ENCODE assay signal across 23 mouse cellular contexts in the genomic region with DNA sequence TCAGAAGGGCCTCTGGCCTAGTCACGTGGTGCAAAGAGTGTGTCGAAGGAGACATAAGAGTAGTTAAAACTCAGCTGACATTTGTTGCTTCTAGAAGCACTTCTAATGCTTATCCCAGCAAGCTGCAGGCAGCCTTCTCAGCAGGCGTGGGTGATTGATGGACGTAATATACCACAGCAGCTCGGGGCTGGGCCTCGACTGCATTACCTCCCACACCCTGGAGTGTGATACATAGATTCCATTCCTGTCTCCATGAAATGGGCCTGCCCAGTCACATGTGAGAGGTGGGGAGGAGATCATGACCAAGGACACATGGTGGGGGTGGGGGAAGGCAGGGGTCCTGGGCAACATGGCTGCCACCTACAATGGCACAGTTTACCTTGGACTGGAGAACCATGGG.
A peak's percentile ranks its signal among the peaks of the same experiment; 100 is the strongest.
DNase-seq lines count a peak whose midpoint lies in the region; ATAC-seq and TF ChIP-seq lines count a peak whose summit lies in the region.
"Had no signal": no experiment of that assay in that cellular context is flagged by ENCODE, and none has a peak within 500 bp of the region (broad histone marks: within the 10 kb centered on the region; RNA-seq: fewer than 3 reads in every experiment).

No protein-coding gene starts in this region.

- TF ChIP-seq EP300 in lung, postnatal 0 days (IDR thresholded peaks at IDR 0.05), result no peak

- no peak overlapping the region for H3K9ac ChIP-seq in hindbrain, embryonic 14.5 days
- H3K9ac ChIP-seq in lung, postnatal 0 days (replicated peaks; ENCODE audit: low read depth), result no peak overlapping the region
- no peak overlapping the region for H3K9ac ChIP-seq in stomach, embryonic 16.5 days (ENCODE audit: low read length)
- H3K9ac ChIP-seq: heart, embryonic 12.5 days had no signal

- H3K27ac ChIP-seq in hindbrain, embryonic 14.5 days, result no peak overlapping the region
- H3K27ac ChIP-seq in hindbrain, embryonic 10.5 days, result no peak overlapping the region
- peak overlapping the region; percentile 11; the same call in 1 of the 2 replicates for H3K27ac ChIP-seq in lung, postnatal 0 days (ENCODE audit: low read length)
- no peak overlapping the region for H3K27ac ChIP-seq in stomach, embryonic 16.5 days (ENCODE audit: low read length)
- no peak overlapping the region for H3K27ac ChIP-seq in heart, embryonic 10.5 days
- H3K27ac ChIP-seq: embryonic facial prominence, embryonic 10.5 days; midbrain, embryonic 10.5 days had no signal

- no peaks in the 10 kb centered on the region for H3K36me3 ChIP-seq in hindbrain, embryonic 14.5 days (replicated peaks; ENCODE audit: control insufficient read depth, insufficient read depth)
- no peaks in the 10 kb centered on the region for H3K36me3 ChIP-seq in hindbrain, embryonic 10.5 days
- H3K36me3 ChIP-seq in lung, postnatal 0 days (ENCODE audit: insufficient read depth, low read length), result no peaks in the 10 kb centered on the region
- no peaks in the 10 kb centered on the region for H3K36me3 ChIP-seq in stomach, embryonic 16.5 days (ENCODE audit: control insufficient read depth, insufficient read depth, low read length)
- H3K36me3 ChIP-seq in heart, embryonic 10.5 days, result no peaks in the 10 kb centered on the region
- H3K36me3 ChIP-seq: embryonic facial prominence, embryonic 10.5 days; G1E; heart, embryonic 12.5 days; midbrain, embryonic 10.5 days had no signal

- no peak overlapping the region for H3K4me3 ChIP-seq in hindbrain, embryonic 14.5 days (replicated peaks; ENCODE audit: low read length)
- H3K4me3 ChIP-seq in hindbrain, embryonic 10.5 days, result no peak overlapping the region
- H3K4me3 ChIP-seq in lung, postnatal 0 days (ENCODE audit: low read depth, low read length), result no peak overlapping the region
- H3K4me3 ChIP-seq in stomach, embryonic 16.5 days (replicated peaks; ENCODE audit: low read length), result no peak overlapping the region
- H3K4me3 ChIP-seq in heart, embryonic 10.5 days, result no peak overlapping the region
- H3K4me3 ChIP-seq: embryonic facial prominence, embryonic 10.5 days; erythroblast, embryonic 14.5 days; heart, embryonic 12.5 days; midbrain, embryonic 10.5 days had no signal

- TF ChIP-seq CTCF in lung, postnatal 0 days (IDR thresholded peaks at IDR 0.05), result no peak

- intact Hi-C loops in left cerebral cortex, postnatal 4 days (cut with DNase I), result no loop called here

- no peaks in the 10 kb centered on the region for H3K9me3 ChIP-seq in hindbrain, embryonic 14.5 days (ENCODE audit: control insufficient read depth, low read length)
- H3K9me3 ChIP-seq in hindbrain, embryonic 10.5 days, result no peaks in the 10 kb centered on the region
- no peaks in the 10 kb centered on the region for H3K9me3 ChIP-seq in lung, postnatal 0 days (ENCODE audit: low read length)
- H3K9me3 ChIP-seq in stomach, embryonic 16.5 days (replicated peaks; ENCODE audit: control insufficient read depth, low read length), result no peaks in the 10 kb centered on the region
- H3K9me3 ChIP-seq in heart, embryonic 10.5 days, result no peaks in the 10 kb centered on the region
- H3K9me3 ChIP-seq: embryonic facial prominence, embryonic 10.5 days; G1E; heart, embryonic 12.5 days; midbrain, embryonic 10.5 days had no signal

- H3K27me3 ChIP-seq in hindbrain, embryonic 14.5 days (ENCODE audit: control insufficient read depth, insufficient read depth, low read length), result no peaks in the 10 kb centered on the region
- H3K27me3 ChIP-seq in hindbrain, embryonic 10.5 days (ENCODE audit: insufficient read depth, poor library complexity, severe bottlenecking), result no peaks in the 10 kb centered on the region
- no peaks in the 10 kb centered on the region for H3K27me3 ChIP-seq in lung, postnatal 0 days (replicated peaks; ENCODE audit: insufficient read depth, low read length)
- no peaks in the 10 kb centered on the region for H3K27me3 ChIP-seq in stomach, embryonic 16.5 days (ENCODE audit: control insufficient read depth, insufficient read depth, low read length)
- H3K27me3 ChIP-seq in heart, embryonic 10.5 days (ENCODE audit: insufficient read depth, poor library complexity, severe bottlenecking), result no peaks in the 10 kb centered on the region
- H3K27me3 ChIP-seq: heart, embryonic 12.5 days had no signal

- no peak for DNase-seq in hindbrain, embryonic 14.5 days (ENCODE audit: low spot score)
- no peak for DNase-seq in hindbrain, embryonic 10.5 days (ENCODE audit: low spot score)
- DNase-seq in lung, postnatal 0 days (ENCODE audit: low spot score), result peak; percentile 40
- DNase-seq in lung, postnatal 4 days, result no peak
- peak; percentile 49 for DNase-seq in forelimb bud, embryonic 11.5 days (ENCODE audit: low read depth, low spot score)
- no peak for DNase-seq in left cerebral cortex, postnatal 4 days
- no peak for DNase-seq in heart, embryonic 10.5 days (ENCODE audit: low spot score)
- DNase-seq: adrenal gland, adult 8-10 months; B cell, adult 2 months; cerebellum, adult 11 months; cerebellum, postnatal 25 days; heart, postnatal 36 days; kidney, adult 18-20 months; layer of hippocampus, postnatal 36 days; retina, postnatal 1 day; thymus, adult 2 months had no signal

- H3K4me1 ChIP-seq in hindbrain, embryonic 14.5 days (replicated peaks; ENCODE audit: control insufficient read depth, insufficient read depth, low read length), result no peaks in the 10 kb centered on the region
- H3K4me1 ChIP-seq in hindbrain, embryonic 10.5 days (replicated peaks), result 0 out of 2 replicates have a peak, but pooled peaks cover 5% of the 10 kb centered on the region
- peaks cover 2% of the 10 kb centered on the region; the same call in 1 of the 2 replicates for H3K4me1 ChIP-seq in lung, postnatal 0 days (ENCODE audit: insufficient read depth, low read depth, low read length)
- H3K4me1 ChIP-seq in stomach, embryonic 16.5 days (ENCODE audit: control insufficient read depth, insufficient read depth, low read length), result no peaks in the 10 kb centered on the region
- no peaks in the 10 kb centered on the region for H3K4me1 ChIP-seq in heart, embryonic 10.5 days
- H3K4me1 ChIP-seq: midbrain, embryonic 10.5 days had no signal

- ATAC-seq in hindbrain, embryonic 14.5 days (ENCODE audit: low FRiP score), result 0 out of 2 replicates have a peak, but pooled peaks have one; percentile 55
- peak; percentile 47 for ATAC-seq in lung, postnatal 0 days
- ATAC-seq in stomach, embryonic 16.5 days (ENCODE audit: insufficient read depth, low FRiP score), result peak; percentile 33; the same call in 1 of the 2 replicates
- ATAC-seq: forebrain, embryonic 14.5 days had no signal

- 52% methylated on average over 6 of the region's 6 CpGs for WGBS in hindbrain, embryonic 14.5 days
- WGBS in hindbrain, embryonic 10.5 days, result 63% methylated on average over 6 of the region's 6 CpGs
- 29% methylated on average over 6 of the region's 6 CpGs for WGBS in lung, postnatal 0 days
- WGBS in stomach, embryonic 16.5 days, result 28% methylated on average over 6 of the region's 6 CpGs
- WGBS in heart, embryonic 10.5 days, result 53% methylated on average over 6 of the region's 6 CpGs

- no peak overlapping the region for H3K4me2 ChIP-seq in hindbrain, embryonic 14.5 days (replicated peaks)
- no peak overlapping the region for H3K4me2 ChIP-seq in lung, postnatal 0 days (replicated peaks; ENCODE audit: low read depth, low read length)
- no peak overlapping the region for H3K4me2 ChIP-seq in stomach, embryonic 16.5 days (ENCODE audit: low read depth, low read length)
- H3K4me2 ChIP-seq: heart, embryonic 12.5 days had no signal

Comparison
In these comparisons a context has a peak if more than half of its experiments do, and no peak if none do; other contexts are left out.
1. DNase-seq: peak in lung, postnatal 0 days (single experiment) and forelimb bud, embryonic 11.5 days (single experiment); none in hindbrain, embryonic 14.5 days (single experiment), hindbrain, embryonic 10.5 days (single experiment), lung, postnatal 4 days (0 of 2), left cerebral cortex, postnatal 4 days (single experiment) and heart, embryonic 10.5 days (single experiment).
2. Peak in every context shown above with its lines, with median percentiles within 50 percentile points of each other: ATAC-seq.